Mouse (Mus musculus) effector memory CD4-positive, alpha-beta T cell, adult 5 months (primary cell): ENCODE data around the gene Rev3l. TPM values are rescaled to one million over a fixed set of nuclear protein-coding genes. Genes with fewer than 3 reads are reported as not detected.

ENCODE experiments used
- polyA plus RNA-seq: library from polyadenylated mRNA; unstranded; fragments of 100-300 nt; shearing (Covaris generic); gene quantifications from one replicate; pipeline ENCODE4 v1.2.1, GENCODE M21; 2017

Rev3l gene
- 20.7 TPM for polyA plus RNA-seq

GRCm38 (mm10) chr10:39731736-39732265, at the start of gene Rev3l:
TSS of gene Rev3l (plus strand) at chr10:39732118.

GRCm38 (mm10) chr10:39898874-39899371, 167.0 kb downstream of the Rev3l start, which contains the start of gene Mfsd4b4:
TSS of gene Mfsd4b4 (minus strand) at chr10:39899238.

Other genes with a start within 250 kb of the Rev3l start
- gene Traf3ip2, start 119.2 kb upstream of the Rev3l start, polyA plus RNA-seq: 98.2 TPM
- gene Mfsd4b4, start 167.1 kb downstream of the Rev3l start, polyA plus RNA-seq: 4.2 TPM
- not detected for gene Mfsd4b2, start 194.8 kb downstream of the Rev3l start, polyA plus RNA-seq
- gene Mfsd4b3, start 228.0 kb downstream of the Rev3l start, polyA plus RNA-seq: not detected